Mouse (Mus musculus) ovary, postnatal 36 days (tissue): ENCODE measurements at regions not wholly inside any gene's neighbourhood (a gene's known extent, or its start where the extent isn't known, plus 50 kb on each side); places are given as distances from the start of the nearest gene placed in this dataset.

Source experiments
- DNase-seq: peaks from one replicate; pipeline ENCODE4 v3.0.0; 2022; ENCODE audit warnings: low spot score, mixed read lengths

- DNase-seq = no peak
Measured at GRCm38 (mm10) chr12:48705963-48706362, 676.5 kb upstream of the Foxg1 start.

GRCm38 (mm10) chr12:48713646-48714045 lies 668.8 kb upstream of the Foxg1 start:
- no peak for DNase-seq

- no peak for DNase-seq
Measured at GRCm38 (mm10) chr12:48729851-48730250, 652.6 kb upstream of the Foxg1 start.

GRCm38 (mm10) chr12:48758805-48759396 lies 623.6 kb upstream of the Foxg1 start:
- no peak for DNase-seq
